ENCODE assay signal across 8 mouse cellular contexts in genomic region chr12:112720216-112720615, GRCm38 (mm10). TPM values are rescaled to one million over a fixed set of nuclear protein-coding genes. Genes with fewer than 3 reads are reported as not detected.
A peak's percentile ranks its signal among the peaks of the same experiment; 100 is the strongest.
DNase-seq lines count a peak whose midpoint lies in the region; ATAC-seq and TF ChIP-seq lines count a peak whose summit lies in the region.

Cep170b (plus strand) TSS chr12:112720455.

- no peaks in the 10 kb centered on the region for H3K9me3 ChIP-seq in CH12.LX (replicated peaks; ENCODE audit: low read length)
- no peaks in the 10 kb centered on the region for H3K9me3 ChIP-seq in forebrain, embryonic 16.5 days (ENCODE audit: control insufficient read depth, low read length)
- no peaks in the 10 kb centered on the region for H3K9me3 ChIP-seq in kidney, embryonic 15.5 days (replicated peaks)
- H3K9me3 ChIP-seq in liver, postnatal 0 days (ENCODE audit: low read length) = no peaks in the 10 kb centered on the region

- no peak for TF ChIP-seq EP300 in CH12.LX (IDR thresholded peaks at IDR 0.05; ENCODE audit: low read length)
- no peak for TF ChIP-seq EP300 in liver, postnatal 0 days (IDR thresholded peaks at IDR 0.05; ENCODE audit: low read depth)

- TF ChIP-seq POLR2A in cerebellum, adult 2 months (IDR thresholded peaks at IDR 0.05; ENCODE audit: borderline replicate concordance, insufficient read depth, low read length) = no peak
- TF ChIP-seq POLR2A in CH12.LX (IDR thresholded peaks at IDR 0.05; ENCODE audit: low read depth, low read length) = no peak

- in situ Hi-C loops in CH12.LX (cut with MboI; ENCODE audit: low pct_ligation_motif_present, low pct_unique_long_range_greater_than_20kb, low sequenced_read_pairs) = no loop called here

- TF ChIP-seq CTCF in cerebellum, adult 2 months (IDR thresholded peaks at IDR 0.05; ENCODE audit: borderline replicate concordance, insufficient read depth, low read depth, low read length) = no peak
- TF ChIP-seq CTCF in CH12.LX (conservative IDR thresholded peaks at IDR 0.05 in 1 of 2, IDR thresholded peaks at IDR 0.05 in 1 of 2; ENCODE audit: low read depth in 2 of 2, low read length in 2 of 2) = no peak
- no peak for TF ChIP-seq CTCF in liver, postnatal 0 days (IDR thresholded peaks at IDR 0.05; ENCODE audit: low read depth)

- no peak for TF ChIP-seq RAD21 in CH12.LX (IDR thresholded peaks at IDR 0.05; ENCODE audit: low read depth, low read length)

- H3K9ac ChIP-seq in CH12.LX (ENCODE audit: insufficient read depth, low read depth) = no peak within 1 kb of the TSS
- H3K9ac ChIP-seq in forebrain, embryonic 16.5 days (replicated peaks; ENCODE audit: low read depth, low read length) = peak within 1 kb of the TSS; percentile 84; the same call in 1 of the 2 replicates
- peak within 1 kb of the TSS; percentile 68 for H3K9ac ChIP-seq in kidney, embryonic 15.5 days
- H3K9ac ChIP-seq in liver, postnatal 0 days (replicated peaks) = peak within 1 kb of the TSS; percentile 75

- no peak for ATAC-seq in forebrain, embryonic 16.5 days
- no peak for ATAC-seq in kidney, embryonic 15.5 days (replicated peaks; ENCODE audit: low FRiP score)
- no peak for ATAC-seq in liver, postnatal 0 days

- no peaks in the 10 kb centered on the region for H3K27me3 ChIP-seq in cerebellum, adult 2 months (ENCODE audit: control insufficient read depth, insufficient read depth, low read length)
- H3K27me3 ChIP-seq in CH12.LX (replicated peaks) = peaks cover 42% of the 10 kb centered on the region
- no peaks in the 10 kb centered on the region for H3K27me3 ChIP-seq in forebrain, embryonic 16.5 days (replicated peaks; ENCODE audit: control insufficient read depth, insufficient read depth, low read length)
- H3K27me3 ChIP-seq in kidney, embryonic 15.5 days = peaks cover 12% of the 10 kb centered on the region
- H3K27me3 ChIP-seq in liver, postnatal 0 days (ENCODE audit: insufficient read depth, low read length) = peaks cover 22% of the 10 kb centered on the region

- dilution Hi-C loops in CH12.LX (cut with MboI; ENCODE audit: extremely low pct_ligation_motif_present, extremely low pct_unique_long_range_greater_than_20kb, low sequenced_read_pairs) = no loop called here

- no peak for DNase-seq in cerebellum, adult 2 months
- DNase-seq in cerebellum, adult 8-10 months = no peak
- no peak for DNase-seq in CH12.LX (ENCODE audit: extremely low read depth)
- DNase-seq in liver, postnatal 0 days = no peak
- no peak for DNase-seq in c-Kit-positive CD71-positive TER-119-positive erythroid progenitor cells, embryonic 14.5 days (ENCODE audit: low spot score)
- DNase-seq in cerebellum, adult 18-20 months = no peak

- WGBS in cerebellum, adult 2 months = 81% methylated on average over 6 of the region's 6 CpGs
- 77% methylated on average over 6 of the region's 6 CpGs for whole genome bisulfite sequencing in forebrain, embryonic 16.5 days
- WGBS in kidney, embryonic 15.5 days = 45% methylated on average over 6 of the region's 6 CpGs
- WGBS in liver, postnatal 0 days (ENCODE audit: insufficient replicate concordance) = 45% methylated on average over 6 of the region's 6 CpGs

- H3K79me2 ChIP-seq in CH12.LX (replicated peaks; ENCODE audit: control insufficient read depth, extremely low read depth, insufficient read depth, poor library complexity, severe bottlenecking) = no peaks in the 10 kb centered on the region

- H3K4me2 ChIP-seq in CH12.LX (ENCODE audit: insufficient read depth, low read depth, poor library complexity, severe bottlenecking) = no peak within 1 kb of the TSS
- peak within 1 kb of the TSS; percentile 69 for H3K4me2 ChIP-seq in forebrain, embryonic 16.5 days (ENCODE audit: low read length)
- peak within 1 kb of the TSS; percentile 89 for H3K4me2 ChIP-seq in kidney, embryonic 15.5 days
- peak within 1 kb of the TSS; percentile 91 for H3K4me2 ChIP-seq in liver, postnatal 0 days (ENCODE audit: low read depth, low read length)

- peaks cover 20% of the 10 kb centered on the region for H3K4me1 ChIP-seq in cerebellum, adult 2 months (ENCODE audit: control insufficient read depth, insufficient read depth, low read length)
- peaks cover 11 to 20% of the 10 kb centered on the region in 2 experiments for H3K4me1 ChIP-seq in CH12.LX (ENCODE audit: control insufficient read depth in 1 of 2, insufficient read depth in 2 of 2)
- peaks cover 20% of the 10 kb centered on the region for H3K4me1 ChIP-seq in forebrain, embryonic 16.5 days (replicated peaks; ENCODE audit: control insufficient read depth, insufficient read depth, low read length)
- H3K4me1 ChIP-seq in kidney, embryonic 15.5 days = peaks cover 53% of the 10 kb centered on the region
- H3K4me1 ChIP-seq in liver, postnatal 0 days (ENCODE audit: insufficient read depth) = peaks cover 16% of the 10 kb centered on the region

- H3K36me3 ChIP-seq in CH12.LX (replicated peaks in 1 of 2; ENCODE audit: control insufficient read depth in 1 of 2, insufficient read depth in 1 of 2, low read length in 1 of 2) = no peaks in the 10 kb centered on the region
- no peaks in the 10 kb centered on the region for H3K36me3 ChIP-seq in forebrain, embryonic 16.5 days (ENCODE audit: control insufficient read depth, insufficient read depth)
- H3K36me3 ChIP-seq in kidney, embryonic 15.5 days = peaks cover 13% of the 10 kb centered on the region
- no peaks in the 10 kb centered on the region; the same call in 1 of the 2 replicates for H3K36me3 ChIP-seq in liver, postnatal 0 days (replicated peaks; ENCODE audit: insufficient read depth, low read length)

- peak within 1 kb of the TSS; percentile 87 for H3K4me3 ChIP-seq in cerebellum, adult 2 months (replicated peaks; ENCODE audit: insufficient read depth, low read depth, low read length)
- H3K4me3 ChIP-seq in CH12.LX (replicated peaks in 1 of 3; ENCODE audit: low read depth in 2 of 3, low read length in 2 of 3, poor library complexity in 1 of 3) = no peak within 1 kb of the TSS
- H3K4me3 ChIP-seq in forebrain, embryonic 16.5 days (replicated peaks; ENCODE audit: low read length) = peak within 1 kb of the TSS; percentile 78
- H3K4me3 ChIP-seq in kidney, embryonic 15.5 days (replicated peaks) = peak within 1 kb of the TSS; percentile 69
- peak within 1 kb of the TSS; percentile 69 for H3K4me3 ChIP-seq in liver, postnatal 0 days (ENCODE audit: low read depth, low read length)

- no peak within 1 kb of the TSS for H3K27ac ChIP-seq in cerebellum, adult 2 months (ENCODE audit: insufficient read depth, low read length)
- no peak within 1 kb of the TSS for H3K27ac ChIP-seq in CH12.LX (ENCODE audit: insufficient read depth, low read depth)
- H3K27ac ChIP-seq in forebrain, embryonic 16.5 days (ENCODE audit: low read length) = no peak within 1 kb of the TSS
- peak within 1 kb of the TSS; percentile 97 for H3K27ac ChIP-seq in kidney, embryonic 15.5 days
- peak within 1 kb of the TSS; percentile 82 for H3K27ac ChIP-seq in liver, postnatal 0 days (ENCODE audit: low read depth)

TF ChIP-seq in CH12.LX, 34 proteins besides CTCF, POLR2A, EP300 and RAD21:
- no peak for TF ChIP-seq MYC (IDR thresholded peaks at IDR 0.05; ENCODE audit: low read depth, low read length)

RNA-seq across cellular contexts. Expression of gene Cep170b, which starts in this region (rescaled TPM):
- 102 and 107 TPM in 2 replicates for polyA plus RNA-seq in cerebellum, adult 2 months (2012; rRNA removed)
- total RNA-seq in CH12.LX (2012; rRNA removed) (30.6 and 39.1 TPM in 2 replicates), CH12.LX (2014; rRNA removed) (44.4 and 48.1 TPM in 2 replicates)
- 44.4 and 63.1 TPM in 2 replicates for polyA plus RNA-seq in CH12.LX (2012; ENCODE audit: insufficient read length, low read depth)
- 18.8 and 22.9 TPM in 2 replicates for polyA plus RNA-seq in forebrain, embryonic 16.5 days (2015; fragmentation: Nextera tagmentation; extraction: Ambion mirVana)
- 15.8 and 16.6 TPM in 2 replicates for polyA plus RNA-seq in kidney, embryonic 15.5 days (2015; fragmentation: Nextera tagmentation; extraction: Ambion mirVana)
- polyA plus RNA-seq in liver, postnatal 0 days (2015; fragmentation: Nextera tagmentation; extraction: Ambion mirVana) = 4.0 and 4.8 TPM in 2 replicates

Comparison
In these comparisons a context has a peak if more than half of its experiments do, and no peak if none do; other contexts are left out.
1. H3K27ac ChIP-seq: peak in kidney, embryonic 15.5 days (single experiment) and liver, postnatal 0 days (single experiment); none in cerebellum, adult 2 months (single experiment), CH12.LX (single experiment) and forebrain, embryonic 16.5 days (single experiment).
2. H3K4me3 ChIP-seq: peak in cerebellum, adult 2 months (single experiment), forebrain, embryonic 16.5 days (single experiment), kidney, embryonic 15.5 days (single experiment) and liver, postnatal 0 days (single experiment); none in CH12.LX (0 of 3).